Mouse (Mus musculus) CD4-positive naive resting alpha-beta T cell, adult 57 days (primary cell): ENCODE data around the gene Spink4. TPM values are rescaled to one million over a fixed set of nuclear protein-coding genes. Genes with fewer than 3 reads are reported as not detected.

Source experiments
- total RNA-seq: library from RNA; stranded (reverse); gene quantifications from one replicate; pipeline ENCODE4 v1.2.4, GENCODE M21; 2023

The Spink4 gene
- not detected for total RNA-seq

GRCm38 (mm10) chr4:40919785-40920184 lies at the start of gene Spink4:
Spink4 (plus strand) TSS chr4:40920052.

GRCm38 (mm10) chr4:40948160-40948708 lies 28.4 kb downstream of the Spink4 start, which contains the start of the genes Bag1 and Chmp5:
Bag1 (minus strand) TSS chr4:40948294.
Chmp5 (plus strand) TSS chr4:40948407.

GRCm38 (mm10) chr4:40970842-40971701 lies 51.2 kb downstream of the Spink4 start, which contains the start of gene Nfx1:
Nfx1 (plus strand) TSS chr4:40970906.

Other genes starting within 250 kb of the Spink4 start
- gene Aptx, start 216.9 kb upstream of the Spink4 start, total RNA-seq = 21.7 TPM
- 543 TPM for gene Dnaja1, start 197.9 kb upstream of the Spink4 start, total RNA-seq
- gene Smu1, start 162.1 kb upstream of the Spink4 start, total RNA-seq = 71.0 TPM
- gene B4galt1, start 66.0 kb upstream of the Spink4 start, total RNA-seq = 71.0 TPM
- gene Bag1, start 28.2 kb downstream of the Spink4 start, total RNA-seq = 66.7 TPM
- 25.8 TPM for gene Chmp5, start 28.4 kb downstream of the Spink4 start, total RNA-seq
- gene Nfx1, start 50.9 kb downstream of the Spink4 start, total RNA-seq = 96.7 TPM
- gene Aqp7, start 128.1 kb downstream of the Spink4 start, total RNA-seq = not detected
- 62.2 TPM for gene Aqp3, start 178.1 kb downstream of the Spink4 start, total RNA-seq
- 66.9 TPM for gene Nol6, start 204.4 kb downstream of the Spink4 start, total RNA-seq
- 72.2 TPM for gene Ube2r2, start 215.7 kb downstream of the Spink4 start, total RNA-seq